Mouse (Mus musculus) limb, embryonic 12.5 days (tissue): ENCODE data around the gene Sema4a. TPM values are rescaled to one million over a fixed set of nuclear protein-coding genes. Genes with fewer than 3 reads are reported as not detected.

Experiments
- ATAC-seq: fragments of 200-750 bp; cut with Nextera tagmentation; 2 replicates; pipeline ENCODE4 v1.8.0; 2017; ENCODE audit warnings: low read depth, moderate TSS enrichment; ENCODE audit not compliant: insufficient number of reproducible peaks, insufficient read depth, low FRiP score, low TSS enrichment
- H3K27ac ChIP-seq: fragments of 300-500 bp; sonication (generic); 2 replicates; pipeline ENCODE4 v1.5.1; 2016; ENCODE audit warnings: mild to moderate bottlenecking, moderate library complexity
- H3K27me3 ChIP-seq: fragments of 300-500 bp; sonication (generic); 2 replicates; pipeline ENCODE4 v1.6.1; 2016; ENCODE audit warnings: mild to moderate bottlenecking, moderate library complexity
- H3K36me3 ChIP-seq: fragments of 300-500 bp; sonication (generic); 2 replicates; pipeline ENCODE4 v1.6.1; 2016; ENCODE audit warnings: mild to moderate bottlenecking, moderate library complexity
- H3K4me1 ChIP-seq: fragments of 300-500 bp; sonication (generic); replicated peaks from 2 replicates; pipeline ENCODE4 v1.6.1; 2016
- H3K4me2 ChIP-seq: fragments of 300-500 bp; sonication (generic); 2 replicates; pipeline ENCODE4 v1.6.1; 2016; ENCODE audit warnings: mild to moderate bottlenecking, moderate library complexity
- H3K4me3 ChIP-seq: fragments of 300-500 bp; sonication (generic); replicated peaks from 2 replicates; pipeline ENCODE4 v1.5.1; 2016; ENCODE audit warnings: mild to moderate bottlenecking
- H3K9ac ChIP-seq: fragments of 300-500 bp; sonication (generic); replicated peaks from 2 replicates; pipeline ENCODE4 v1.6.1; 2016; ENCODE audit warnings: mild to moderate bottlenecking, moderate library complexity
- H3K9me3 ChIP-seq: fragments of 300-500 bp; sonication (generic); 2 replicates; pipeline ENCODE4 v1.6.1; 2016; ENCODE audit warnings: mild to moderate bottlenecking, moderate library complexity
- WGBS: fragments of 180-500 bp; shearing (Covaris S2); methylation state at CpG from one replicate; pipeline ENCODE4 v1.1.7; 2016; 5-methylcytosine and 5-hydroxymethylcytosine counted together
- polyA plus RNA-seq: library from polyadenylated mRNA; unstranded; fragments of >200 nt; fragmentation: Nextera tagmentation; extraction: Ambion mirVana; gene quantifications from 2 replicates; pipeline ENCODE4 v1.2.1, GENCODE M21; 2016

Gene Sema4a
- polyA plus RNA-seq, 1 experiment from 2014 or later, result 8.3 TPM

- peak within 1 kb of the TSS; percentile 76 for H3K4me2 ChIP-seq
- H3K9ac ChIP-seq, result peak within 1 kb of the TSS; percentile 84
- peak within 1 kb of the TSS; percentile 77 for H3K4me3 ChIP-seq
- H3K36me3 ChIP-seq, result peaks cover 43% of the 10 kb centered on the region
- peak within 1 kb of the TSS; percentile 95 for H3K27ac ChIP-seq
- no peaks in the 10 kb centered on the region for H3K27me3 ChIP-seq
- peak; percentile 89 for ATAC-seq
- WGBS, result 1% methylated on average over 54 of the region's 54 CpGs
- peaks cover 21% of the 10 kb centered on the region for H3K4me1 ChIP-seq
- no peaks in the 10 kb centered on the region for H3K9me3 ChIP-seq
Measured at GRCm38 (mm10) chr3:88409741-88410644, 51.0 kb downstream of the Sema4a start, which contains the start of gene Pmf1. TSS of gene Pmf1 (minus strand) at chr3:88410331.

GRCm38 (mm10) chr3:88408953-88409352 lies 52.0 kb downstream of the Sema4a start:
- Histone ChIP-seq H3K4me2 (peak overlapping the region; percentile 76), H3K27ac (peak overlapping the region; percentile 95; the same call in 1 of the 2 replicates), H3K9ac (peak overlapping the region; percentile 84), H3K4me1 (peaks cover 21% of the 10 kb centered on the region), H3K4me3 (peak overlapping the region; percentile 77), H3K36me3 (peaks cover 40% of the 10 kb centered on the region), H3K9me3 (no peaks in the 10 kb centered on the region), H3K27me3 (no peaks in the 10 kb centered on the region)
- WGBS, result 64% methylated on average over 5 of the region's 5 CpGs
- ATAC-seq, result no peak

- H3K36me3 ChIP-seq, result peaks cover 40% of the 10 kb centered on the region
Measured at GRCm38 (mm10) chr3:88407529-88407928, 53.5 kb downstream of the Sema4a start.

GRCm38 (mm10) chr3:88407090-88407489 lies 53.9 kb downstream of the Sema4a start:
- H3K4me3 ChIP-seq, result no peak overlapping the region
- H3K27ac ChIP-seq, result no peak overlapping the region
- H3K4me2 ChIP-seq, result no peak overlapping the region
- peaks cover 40% of the 10 kb centered on the region for H3K36me3 ChIP-seq
- no peak overlapping the region for H3K9ac ChIP-seq
- H3K9me3 ChIP-seq, result no peaks in the 10 kb centered on the region
- ATAC-seq, result no peak
- H3K4me1 ChIP-seq, result peaks cover 21% of the 10 kb centered on the region
- no peaks in the 10 kb centered on the region for H3K27me3 ChIP-seq
- 8% methylated on average over 2 of the region's 2 CpGs for WGBS

More at GRCm38 (mm10) chr3:88407529-88407928, 53.5 kb downstream of the Sema4a start:
- Histone ChIP-seq H3K4me2 (no peak overlapping the region), H3K4me1 (peaks cover 21% of the 10 kb centered on the region), H3K9ac (no peak overlapping the region), H3K27me3 (no peaks in the 10 kb centered on the region), H3K27ac (no peak overlapping the region), H3K4me3 (no peak overlapping the region), H3K9me3 (no peaks in the 10 kb centered on the region)
- 59% methylated on average over 7 of the region's 7 CpGs for WGBS
- ATAC-seq, result no peak

DNA sequence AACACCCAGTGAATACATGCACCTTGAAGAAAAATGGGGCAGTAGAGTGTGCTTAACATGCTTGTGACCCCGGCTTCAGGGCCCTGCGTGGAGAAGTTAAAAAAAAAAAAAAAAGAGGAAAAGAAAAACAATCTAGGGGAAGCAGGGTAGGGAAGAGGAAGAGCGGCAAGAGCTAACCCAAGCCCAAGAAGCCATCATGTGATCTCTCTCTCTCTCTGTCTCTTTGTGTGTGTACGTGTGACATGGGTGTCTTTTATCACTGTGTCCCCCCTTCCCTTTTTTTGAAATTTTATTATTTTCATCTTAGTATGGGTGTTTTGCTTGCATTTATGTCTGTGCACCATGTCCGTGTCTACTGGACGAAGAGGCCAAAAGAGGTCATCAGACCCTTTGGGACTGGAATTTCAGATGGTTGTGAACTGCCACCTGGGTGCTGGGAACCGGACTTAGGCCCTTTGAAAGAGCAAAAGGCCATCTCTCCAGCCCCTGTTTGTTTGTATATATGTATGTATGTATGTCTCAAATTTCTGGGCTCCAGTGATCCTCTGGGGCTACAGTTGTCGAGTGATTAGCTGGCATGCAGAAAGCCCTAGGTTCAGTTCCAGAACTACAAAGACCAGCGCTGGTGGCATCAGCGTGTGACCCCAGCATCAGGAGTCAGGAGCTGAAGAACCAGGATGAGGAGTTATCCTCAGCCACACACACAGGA lies 57.3 kb downstream of the Sema4a start:
- H3K27ac ChIP-seq, result no peak overlapping the region
- WGBS, result 93% methylated on average over 10 of the region's 10 CpGs
- H3K4me2 ChIP-seq, result no peak overlapping the region
- H3K27me3 ChIP-seq, result no peaks in the 10 kb centered on the region
- peaks cover 14% of the 10 kb centered on the region for H3K4me1 ChIP-seq
- no peak for ATAC-seq
- peaks cover 48% of the 10 kb centered on the region for H3K36me3 ChIP-seq
- no peak overlapping the region for H3K9ac ChIP-seq
- H3K4me3 ChIP-seq, result no peak overlapping the region
- no peaks in the 10 kb centered on the region for H3K9me3 ChIP-seq

GRCm38 (mm10) chr3:88398666-88399065 lies 62.3 kb downstream of the Sema4a start:
- 68% methylated on average over 2 of the region's 2 CpGs for WGBS
- no peak overlapping the region for H3K27ac ChIP-seq
- H3K4me2 ChIP-seq, result no peak overlapping the region
- no peaks in the 10 kb centered on the region for H3K4me1 ChIP-seq
- H3K27me3 ChIP-seq, result no peaks in the 10 kb centered on the region
- no peak overlapping the region for H3K9ac ChIP-seq
- H3K4me3 ChIP-seq, result no peak overlapping the region
- no peaks in the 10 kb centered on the region for H3K9me3 ChIP-seq
- ATAC-seq, result no peak
- H3K36me3 ChIP-seq, result peaks cover 76% of the 10 kb centered on the region

DNA sequence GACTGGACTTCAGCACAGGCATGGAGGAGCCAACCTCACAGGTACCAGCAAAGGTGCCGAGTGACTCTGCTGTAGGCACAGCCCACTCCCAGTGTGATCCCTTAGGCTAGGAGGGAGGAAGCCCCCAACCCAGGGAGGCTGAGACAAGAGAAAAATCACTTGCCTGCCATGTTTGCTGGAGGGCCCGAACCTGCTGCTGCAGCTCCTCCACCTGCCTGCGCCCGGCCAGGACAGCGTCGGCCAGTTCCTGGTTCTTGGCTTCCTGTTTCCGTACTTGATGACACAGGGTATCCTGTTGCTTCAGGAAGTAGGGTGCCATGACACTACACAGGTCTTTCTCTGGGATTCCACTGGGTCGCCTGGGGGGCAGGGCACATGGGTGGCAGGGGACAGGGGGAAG lies 65.2 kb downstream of the Sema4a start:
- H3K4me1 ChIP-seq, result no peaks in the 10 kb centered on the region
- ATAC-seq, result no peak
- no peak overlapping the region for H3K9ac ChIP-seq
- 90% methylated on average over 8 of the region's 8 CpGs for WGBS
- no peak overlapping the region for H3K4me3 ChIP-seq
- no peaks in the 10 kb centered on the region for H3K9me3 ChIP-seq
- peaks cover 71% of the 10 kb centered on the region for H3K36me3 ChIP-seq
- H3K4me2 ChIP-seq, result no peak overlapping the region
- no peaks in the 10 kb centered on the region for H3K27me3 ChIP-seq
- no peak overlapping the region for H3K27ac ChIP-seq

DNA sequence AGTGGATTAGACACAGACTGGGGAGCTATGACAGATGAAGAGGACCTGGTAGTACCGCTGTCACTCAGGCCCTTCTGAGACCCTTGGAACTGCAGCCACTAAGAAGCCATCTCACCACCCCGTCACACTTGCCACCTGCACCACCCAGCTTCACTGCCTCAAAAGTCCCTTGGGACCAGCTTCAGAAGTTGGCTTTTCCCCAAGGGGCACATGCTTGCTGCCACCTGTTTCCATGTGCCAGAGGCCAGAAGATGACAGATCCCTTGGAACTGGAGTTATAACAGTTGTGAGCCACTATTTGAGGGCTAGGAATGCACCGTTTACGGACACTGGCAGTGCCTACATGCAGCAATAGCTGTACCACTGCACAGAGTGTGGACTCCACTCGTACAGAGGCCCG lies 65.7 kb downstream of the Sema4a start:
- H3K9ac ChIP-seq, result no peak overlapping the region
- H3K9me3 ChIP-seq, result no peaks in the 10 kb centered on the region
- no peaks in the 10 kb centered on the region for H3K4me1 ChIP-seq
- H3K4me3 ChIP-seq, result no peak overlapping the region
- H3K27ac ChIP-seq, result no peak overlapping the region
- WGBS, result 90% methylated on average over 6 of the region's 6 CpGs
- peaks cover 72% of the 10 kb centered on the region for H3K36me3 ChIP-seq
- H3K27me3 ChIP-seq, result no peaks in the 10 kb centered on the region
- ATAC-seq, result no peak
- no peak overlapping the region for H3K4me2 ChIP-seq

- ATAC-seq, result no peak
- no peak overlapping the region for H3K4me2 ChIP-seq
Measured at GRCm38 (mm10) chr3:88393776-88394375, 67.1 kb downstream of the Sema4a start.

More at GRCm38 (mm10) chr3:88393776-88394375, 67.1 kb downstream of the Sema4a start:
- H3K36me3 ChIP-seq, result peaks cover 68% of the 10 kb centered on the region
- no peaks in the 10 kb centered on the region for H3K27me3 ChIP-seq
- no peaks in the 10 kb centered on the region for H3K4me1 ChIP-seq
- H3K9me3 ChIP-seq, result no peaks in the 10 kb centered on the region
- H3K4me3 ChIP-seq, result no peak overlapping the region
- no peak overlapping the region for H3K27ac ChIP-seq
- H3K9ac ChIP-seq, result no peak overlapping the region
- 86% methylated on average over 9 of the region's 9 CpGs for WGBS
